Mouse (Mus musculus): ENCODE data around the gene 1600002K03Rik.

DNA sequence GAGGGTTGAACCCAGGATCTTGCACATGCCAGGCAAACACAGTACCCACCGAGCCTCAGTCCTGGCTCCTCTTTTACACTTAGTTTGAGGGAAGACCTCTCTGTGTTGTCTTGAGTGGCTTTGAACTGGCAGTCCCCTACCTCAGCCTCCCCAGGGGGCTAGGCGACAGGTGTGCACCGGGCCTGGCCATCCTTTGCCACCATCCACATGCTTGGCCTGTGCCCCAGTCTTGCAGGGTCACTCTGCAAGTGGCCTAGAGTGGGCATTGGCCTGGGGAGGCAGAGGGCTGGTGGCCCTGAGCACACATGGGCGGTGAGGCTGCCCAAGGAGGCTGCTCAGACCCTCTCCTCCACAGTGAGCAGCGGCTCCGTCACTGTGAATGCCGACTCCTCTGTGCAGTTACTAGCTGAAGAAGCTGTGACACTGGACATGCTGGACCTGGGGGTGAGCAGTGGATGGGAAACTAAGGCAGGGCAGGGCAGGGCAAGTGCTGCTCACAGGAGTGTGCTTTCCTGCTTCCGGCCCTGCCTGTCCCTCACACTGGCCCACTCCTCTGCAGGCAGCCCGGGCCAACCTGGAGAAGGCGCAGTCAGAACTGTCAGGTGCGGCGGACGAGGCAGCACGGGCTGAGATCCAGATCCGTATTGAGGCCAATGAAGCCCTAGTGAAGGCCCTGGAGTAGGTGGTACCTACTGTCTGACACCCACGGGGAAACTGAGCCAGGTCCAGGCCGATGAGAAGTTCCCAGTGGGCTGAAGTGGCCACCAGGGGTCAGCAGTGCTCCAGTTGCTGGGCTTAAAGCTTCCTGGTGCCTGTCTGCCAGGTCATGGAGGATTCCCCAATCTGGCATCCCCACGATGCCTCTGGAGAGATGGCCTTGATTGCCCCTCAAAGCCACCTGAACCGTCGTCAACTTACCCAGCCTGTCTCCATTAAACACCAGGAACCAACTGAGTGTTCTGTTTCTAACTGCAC lies 27.6 kb upstream of the 1600002K03Rik start:
- TF ChIP-seq GATA1 (IDR thresholded peaks at IDR 0.05; ENCODE audit: low read length) (no peak), TAL1 (IDR thresholded peaks at IDR 0.05; ENCODE audit: low read length) (no peak)
